Mouse (Mus musculus): ENCODE results near the gene Evi5. TPM values are rescaled to one million over a fixed set of nuclear protein-coding genes. Genes with fewer than 3 reads are reported as not detected.

Gene Evi5
- total RNA-seq (2021): 10 to 100 TPM; 17.6 to 26.5 TPM
- long read RNA-seq, experiment 1, partial matches to known transcripts: 2 of 24 reads
- long read RNA-seq, experiment 1, other reads (novel, unspliced or antisense): 22 of 24 reads
- long read RNA-seq, experiment 2, partial matches to known transcripts: 1 of 20 reads
- long read RNA-seq, experiment 2, other reads (novel, unspliced or antisense): 19 of 20 reads

GRCm38 (mm10) chr5:107874561-107875260, at the start of gene Evi5:
TSS of gene Evi5 (minus strand) at chr5:107875107.
- no peak for DNase-seq

- DNase-seq: no peak
These were observed 49.7 kb upstream of the Evi5 start for GRCm38 (mm10) chr5:107924564-107924963.

DNA sequence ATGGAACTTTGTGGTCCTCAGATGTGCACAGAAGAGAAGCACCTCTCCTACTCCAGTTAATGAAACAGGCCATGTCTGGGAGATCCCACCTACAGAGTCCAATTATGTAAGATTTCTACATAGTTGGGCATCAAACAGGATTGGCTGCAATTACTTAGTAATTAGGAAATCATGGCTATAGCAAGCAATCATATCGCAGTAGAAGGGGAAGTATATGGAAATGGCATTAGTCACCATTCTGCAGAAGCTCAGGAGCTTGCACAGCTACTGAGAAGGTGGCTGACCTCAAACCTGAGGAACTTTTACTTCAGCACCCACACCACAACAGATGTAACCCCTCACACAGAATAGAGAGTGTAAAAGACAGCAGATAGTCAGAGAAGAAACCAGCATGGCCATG, 47.9 kb upstream of the Evi5 start:
- no peak for DNase-seq

DNA sequence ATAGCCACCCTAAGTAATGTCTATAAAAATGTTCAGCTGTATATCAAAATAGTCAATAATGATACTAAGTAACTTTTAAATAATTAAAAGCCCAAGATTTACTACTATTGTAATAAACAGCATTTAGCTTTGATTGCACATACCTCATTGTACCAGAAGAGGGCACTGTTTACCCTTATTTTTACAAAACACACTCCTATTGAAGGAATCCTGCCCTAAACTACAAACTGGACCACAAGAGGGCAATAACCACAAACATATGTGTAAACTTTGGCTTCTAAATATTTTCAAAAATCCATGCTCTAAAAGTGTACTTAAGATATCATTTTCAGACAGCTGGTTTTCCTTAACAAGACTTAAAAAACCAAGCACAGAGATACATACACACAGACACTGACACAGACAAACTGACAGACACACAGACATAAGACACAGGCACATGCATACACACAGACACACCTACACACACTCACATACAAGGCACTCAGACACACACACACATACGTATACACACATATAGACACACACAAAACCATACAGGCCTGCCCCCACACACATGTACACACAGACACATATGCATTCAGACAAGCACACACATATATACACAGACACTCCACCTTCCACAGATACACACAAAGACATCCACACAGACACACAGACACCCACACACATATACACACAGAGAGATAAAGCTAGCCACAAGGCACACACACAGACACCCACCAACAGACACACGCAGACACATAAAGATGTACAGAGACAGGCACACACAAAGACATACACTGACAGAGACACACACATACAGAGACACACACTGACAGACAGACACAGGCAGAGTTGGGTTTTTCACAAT, 46.7 kb upstream of the Evi5 start:
- no peak for DNase-seq

DNA sequence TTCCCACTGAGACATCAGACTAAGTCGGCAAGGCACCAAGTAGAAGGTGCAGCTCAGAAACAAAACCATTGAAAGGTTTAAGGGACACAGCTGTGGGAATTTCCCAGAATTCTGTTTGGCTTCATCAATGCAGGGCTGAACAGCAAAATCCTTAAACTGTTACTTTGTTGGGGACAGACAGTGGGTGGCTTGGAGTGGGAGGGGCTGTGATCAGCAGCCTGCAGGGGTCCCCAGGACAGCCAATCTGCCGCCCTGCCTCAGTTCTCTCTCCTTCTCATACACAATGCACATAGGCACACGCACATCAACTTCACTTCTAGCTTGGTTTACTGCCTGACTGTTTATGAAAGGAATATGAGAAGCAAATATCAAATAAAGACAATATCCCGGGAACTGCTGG, 40.4 kb upstream of the Evi5 start:
- DNase-seq: no peak

- no peak for DNase-seq
These were observed 36.1 kb upstream of the Evi5 start for GRCm38 (mm10) chr5:107911012-107911411.

DNA sequence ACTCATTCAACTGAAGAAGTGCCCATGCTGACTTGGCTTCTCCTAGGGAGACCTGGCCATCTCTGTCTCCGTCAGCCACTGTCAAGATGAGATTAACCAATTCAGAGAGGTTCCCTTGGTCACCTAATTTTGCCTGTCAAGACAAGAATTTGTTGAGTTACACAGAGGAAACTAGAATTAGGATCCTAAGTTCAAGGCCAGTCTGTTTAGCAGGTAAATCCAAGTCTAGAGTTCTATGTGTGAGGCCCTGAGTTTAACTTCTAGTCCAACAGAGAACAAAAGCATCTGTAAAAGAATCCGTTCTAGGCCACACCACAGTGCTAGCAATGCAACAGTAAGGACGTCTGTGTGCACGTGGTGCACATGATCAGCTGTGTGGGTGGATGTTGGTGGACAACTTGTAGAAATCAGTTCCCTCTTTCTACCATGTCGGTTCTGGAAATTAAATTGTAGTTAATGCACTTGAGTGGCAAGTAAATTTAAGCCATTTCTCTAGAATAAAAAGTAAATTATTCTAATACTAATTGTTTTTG, 35.2 kb upstream of the Evi5 start:
- DNase-seq: no peak

DNA sequence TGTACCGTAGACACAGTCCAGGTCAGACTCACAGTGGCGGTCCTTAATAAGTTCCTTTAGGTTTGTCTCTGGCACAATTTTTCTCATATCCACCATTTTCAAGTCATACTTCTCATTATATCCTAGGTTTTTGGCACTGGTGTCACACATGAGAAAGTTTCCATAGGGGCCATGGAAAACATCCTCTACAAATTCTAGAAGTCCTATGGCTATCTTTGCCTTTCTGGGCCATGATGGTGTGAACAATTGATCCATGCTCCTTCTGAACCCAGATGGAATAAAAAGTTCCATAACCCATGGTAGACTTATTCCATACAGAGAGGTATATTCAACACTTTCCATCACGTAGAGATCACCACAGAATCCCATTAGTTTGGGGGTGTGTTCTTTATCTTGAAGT, 34.8 kb upstream of the Evi5 start:
- DNase-seq: no peak

GRCm38 (mm10) chr5:107908514-107909110, 33.7 kb upstream of the Evi5 start:
- no peak for DNase-seq

DNA sequence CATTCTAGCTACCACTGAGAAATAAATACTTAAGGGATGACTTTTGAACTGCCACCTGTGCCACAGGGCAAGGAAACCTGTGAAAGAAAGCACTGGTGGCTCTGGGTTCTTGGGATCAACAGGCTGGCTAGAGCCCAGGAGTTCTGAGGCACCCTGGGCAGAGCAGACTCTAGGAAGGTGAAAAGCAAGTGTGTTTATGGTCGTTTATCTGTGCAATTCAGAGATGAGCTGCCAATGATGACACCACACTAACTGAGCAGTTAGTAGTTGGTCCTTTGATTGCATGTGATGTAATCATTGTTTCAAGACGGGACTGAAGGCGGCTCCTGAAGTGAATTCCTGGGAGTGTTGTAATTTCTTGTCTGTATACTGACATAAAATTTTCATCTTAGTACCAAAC, 29.4 kb upstream of the Evi5 start:
- DNase-seq: no peak

GRCm38 (mm10) chr5:107901014-107901615, 26.2 kb upstream of the Evi5 start:
- no peak for DNase-seq

DNA sequence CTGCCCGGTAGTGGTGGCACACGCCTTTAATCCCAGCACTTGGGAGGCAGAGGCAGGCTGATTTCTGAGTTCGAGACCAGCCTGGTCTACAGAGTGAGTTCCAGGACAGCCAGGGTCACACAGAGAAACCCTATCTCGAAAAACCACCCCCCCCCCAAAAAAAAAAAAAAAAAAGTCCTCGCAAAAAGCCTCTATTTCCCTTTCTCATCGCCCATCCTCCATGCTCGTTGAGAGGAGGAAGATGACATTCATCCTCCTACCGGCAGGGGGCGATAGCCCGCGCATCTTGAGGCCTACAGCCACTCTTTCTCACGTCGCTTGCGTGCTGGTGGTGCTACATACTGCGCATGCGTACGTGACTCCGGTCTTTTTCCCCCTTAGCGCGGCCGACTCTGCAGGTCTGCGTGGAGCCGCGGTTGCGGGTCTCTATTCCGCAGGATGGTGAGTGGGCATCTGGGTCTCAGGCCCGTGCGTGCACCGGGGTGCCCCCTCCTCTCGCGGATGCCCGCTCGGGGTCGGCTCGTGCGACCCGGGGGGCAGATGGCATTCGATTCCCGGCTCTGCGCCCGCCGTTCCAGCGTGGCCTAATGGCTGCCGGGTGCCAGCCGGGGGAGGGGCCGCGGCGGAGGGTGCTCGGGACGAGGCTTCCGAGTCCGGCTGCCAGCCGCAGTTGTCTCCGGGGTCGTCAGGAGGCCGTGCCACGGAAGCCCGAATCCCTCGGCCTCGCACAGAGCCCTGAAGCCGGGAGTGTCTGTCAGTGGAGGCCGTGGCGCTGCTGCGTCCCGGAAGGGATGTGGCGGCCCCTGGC, 25.5 kb upstream of the Evi5 start, which contains the start of gene Rpl5:
Gene Rpl5 (plus strand): TSS at position 297 of the 808 bp plus-strand sequence.
- peak; percentile 97 for DNase-seq

- DNase-seq: no peak
These were observed 21.4 kb upstream of the Evi5 start for GRCm38 (mm10) chr5:107896265-107896664.

DNA sequence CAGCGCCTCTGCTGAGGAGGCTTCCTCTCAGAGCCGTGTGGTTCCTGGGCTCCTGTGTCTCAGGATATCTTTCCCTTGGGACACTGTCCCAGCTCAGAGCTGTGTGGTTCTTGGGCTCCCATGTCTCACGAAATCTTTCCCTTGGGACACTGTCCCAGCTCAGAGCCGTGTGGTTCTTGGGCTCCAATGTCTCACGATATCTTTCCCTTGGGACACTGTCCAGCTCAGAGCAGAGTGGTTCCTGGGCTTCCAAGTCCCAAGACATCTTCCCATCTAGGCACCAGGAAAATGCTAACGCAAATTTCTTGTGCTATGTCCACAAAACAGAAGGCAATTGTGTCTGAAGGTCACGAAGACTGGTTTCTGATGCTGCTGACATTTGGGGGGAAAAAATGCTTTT, 19.8 kb upstream of the Evi5 start:
- no peak for DNase-seq

- peak; percentile 15 for DNase-seq
These were observed 16.6 kb upstream of the Evi5 start for GRCm38 (mm10) chr5:107891515-107891914.

DNA sequence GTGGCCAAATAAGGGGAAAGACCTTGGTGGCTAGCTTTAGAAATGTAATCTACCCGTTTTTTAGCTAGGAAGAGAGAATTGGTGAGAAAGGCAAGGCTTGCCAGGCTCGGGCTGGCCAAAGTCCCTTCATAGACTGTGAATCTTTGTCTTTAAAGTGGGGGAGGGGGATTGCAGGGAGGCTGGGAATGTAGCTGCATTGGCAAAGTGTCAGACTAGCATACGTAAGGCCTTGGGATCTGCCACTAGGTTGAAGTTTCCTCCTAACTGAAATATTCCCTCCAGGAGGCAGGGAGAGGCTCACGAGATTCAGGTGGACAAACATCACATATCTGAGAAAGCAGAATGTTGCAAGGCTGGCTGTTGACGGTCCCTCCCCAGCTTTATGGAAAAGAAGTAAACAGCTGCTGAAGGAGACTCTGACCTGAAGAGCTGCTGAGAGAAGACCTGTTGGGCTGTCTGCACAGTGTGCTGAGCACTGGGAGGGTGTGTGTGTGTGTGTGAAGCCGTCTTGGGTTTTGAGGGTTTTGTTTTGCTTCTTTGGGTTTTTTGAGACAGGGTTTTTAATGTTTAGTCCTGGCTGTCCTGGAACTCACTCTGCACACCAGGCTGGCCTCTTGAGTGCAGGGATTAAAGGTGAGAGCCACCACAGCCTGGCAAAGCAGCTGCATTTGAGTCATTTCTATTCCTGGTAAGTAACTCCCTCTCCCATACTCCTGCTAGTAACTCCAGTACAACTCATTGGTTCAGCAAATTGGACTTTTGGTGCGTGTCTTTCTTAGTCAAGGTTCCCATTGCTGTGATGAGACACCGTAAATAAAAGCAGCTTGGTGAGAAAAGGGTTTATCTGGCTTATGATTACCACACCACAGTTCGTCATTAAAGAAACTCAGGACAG, 15.3 kb upstream of the Evi5 start:
- DNase-seq: no peak

DNA sequence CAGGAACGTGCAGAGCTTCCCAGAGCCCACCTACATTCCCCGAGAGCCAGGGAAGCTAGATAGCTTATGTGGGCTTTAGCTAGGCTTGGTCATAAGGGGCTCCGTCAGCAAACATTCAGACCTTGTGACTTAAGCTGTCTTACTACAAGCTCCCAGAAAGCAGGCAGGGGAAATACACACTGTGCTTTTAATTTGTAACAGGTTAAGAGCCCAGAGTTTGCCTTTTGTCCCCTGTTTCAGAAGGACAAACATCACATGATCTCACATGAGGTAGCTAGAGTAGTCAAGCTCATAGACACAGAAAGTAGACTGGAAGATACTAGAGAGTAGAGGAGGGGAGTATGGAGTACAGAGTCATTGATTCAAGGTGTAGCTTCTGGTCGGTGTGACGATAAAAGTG, 5.8 kb upstream of the Evi5 start:
- DNase-seq: no peak

GRCm38 (mm10) chr5:107877053-107877452, 2.1 kb upstream of the Evi5 start:
- DNase-seq: no peak

DNA sequence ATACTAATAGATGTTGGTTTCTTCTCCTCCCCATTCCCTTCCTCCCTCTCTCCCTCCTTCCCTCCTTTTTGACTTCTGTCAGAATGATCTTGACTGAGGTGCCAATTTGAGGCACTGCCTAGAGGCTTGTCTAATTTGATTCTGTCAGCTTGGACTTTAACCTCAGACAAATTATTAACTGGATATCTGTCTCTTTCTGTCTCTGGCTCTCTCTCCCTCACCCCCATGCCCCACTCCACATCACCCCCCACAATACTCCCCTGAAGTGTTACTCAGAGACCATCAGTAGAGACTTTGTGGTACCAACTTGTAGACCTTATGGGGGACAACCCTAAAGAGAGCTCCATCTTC, 329 bp upstream of the Evi5 start:
- no peak for DNase-seq

DNA sequence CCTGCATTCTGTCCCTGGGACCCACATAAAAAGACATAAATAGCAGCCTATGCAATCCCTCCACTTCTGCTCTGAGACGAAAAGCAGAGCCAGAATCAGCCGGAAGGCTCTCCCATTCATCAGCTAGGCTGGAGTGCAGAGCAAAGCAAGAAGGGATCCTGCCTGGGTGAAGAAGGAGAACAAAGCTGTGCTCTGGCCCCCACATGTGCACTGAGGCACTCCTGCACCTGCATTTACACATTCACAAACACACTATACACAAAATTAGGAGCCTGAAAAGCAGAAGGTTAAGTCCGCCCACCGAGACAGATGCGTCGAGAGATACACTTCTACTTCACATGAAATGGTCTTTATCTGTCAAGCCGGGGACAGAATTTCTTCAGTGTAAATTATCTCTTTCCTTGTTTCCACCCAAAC, 1.0 kb downstream of the Evi5 start:
- DNase-seq: no peak

Measured in gastrocnemius, postnatal 10 days (tissue).